Mouse (Mus musculus) hindbrain, embryonic 15.5 days (tissue): ENCODE measurements at regions not wholly inside any gene's neighbourhood (a gene's known extent, or its start where the extent isn't known, plus 50 kb on each side); places are given as distances from the start of the nearest gene placed in this dataset.

Source experiments
- ATAC-seq: fragments of 200-750 bp; cut with Nextera tagmentation; 2 replicates; pipeline ENCODE4 v1.8.0; 2017; ENCODE audit warnings: low read depth, moderate number of reproducible peaks, moderate TSS enrichment; ENCODE audit not compliant: low FRiP score
- H3K27ac ChIP-seq: fragments of 300-500 bp; sonication (generic); replicated peaks from 2 replicates; pipeline ENCODE4 v1.5.1; 2015; ENCODE audit warnings: mild to moderate bottlenecking, inconsistent platforms
- H3K27me3 ChIP-seq: fragments of 300-500 bp; sonication (generic); 2 replicates; pipeline ENCODE4 v1.6.1; 2015; ENCODE audit warnings: control low read depth, inconsistent platforms
- H3K36me3 ChIP-seq: fragments of 300-500 bp; sonication (generic); 2 replicates; pipeline ENCODE4 v1.6.1; 2015; ENCODE audit warnings: control low read depth, inconsistent platforms
- H3K4me1 ChIP-seq: fragments of 300-500 bp; sonication (generic); replicated peaks from 2 replicates; pipeline ENCODE4 v1.6.1; 2015; ENCODE audit warnings: control low read depth, inconsistent platforms
- H3K4me2 ChIP-seq: fragments of 300-500 bp; sonication (generic); 2 replicates; pipeline ENCODE4 v1.6.1; 2015; ENCODE audit warnings: moderate library complexity, mild to moderate bottlenecking, inconsistent platforms
- H3K4me3 ChIP-seq: fragments of 300-500 bp; sonication (generic); 2 replicates; pipeline ENCODE4 v1.5.1; 2015; ENCODE audit warnings: mild to moderate bottlenecking, inconsistent platforms
- H3K9ac ChIP-seq: fragments of 300-500 bp; sonication (generic); 2 replicates; pipeline ENCODE4 v1.6.1; 2015; ENCODE audit warnings: inconsistent platforms
- H3K9me3 ChIP-seq: fragments of 300-500 bp; sonication (generic); 2 replicates; pipeline ENCODE4 v1.6.1; 2016; ENCODE audit warnings: control low read depth, inconsistent platforms
- WGBS: fragments of 180-500 bp; shearing (Covaris S2); methylation state at CpG from one replicate; pipeline ENCODE4 v1.1.7; 2015; 5-methylcytosine and 5-hydroxymethylcytosine counted together

DNA sequence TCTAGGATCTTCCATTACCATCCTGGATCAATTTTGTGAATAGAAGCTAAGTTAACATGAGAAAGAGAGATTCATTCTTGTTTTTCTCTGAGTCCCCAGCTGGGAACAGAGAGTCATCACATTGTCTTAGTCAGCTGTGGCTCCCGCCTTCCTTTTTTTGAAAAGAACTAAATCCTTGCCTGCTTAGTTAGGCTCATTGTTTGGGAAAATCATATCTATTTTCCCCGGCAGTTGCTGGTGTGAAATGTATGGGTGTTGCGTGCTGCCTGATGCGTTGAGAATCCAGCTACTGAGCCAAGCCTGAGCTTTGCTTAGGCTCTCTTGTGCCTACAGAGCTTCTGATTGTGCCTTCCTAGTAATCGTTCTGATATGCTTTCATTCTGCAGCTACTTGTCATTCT is 66.3 kb downstream of the Fam50b start:
- H3K36me3 ChIP-seq: no peaks in the 10 kb centered on the region
- H3K27ac ChIP-seq: no peak overlapping the region
- no peaks in the 10 kb centered on the region for H3K9me3 ChIP-seq
- no peaks in the 10 kb centered on the region for H3K4me1 ChIP-seq
- ATAC-seq: no peak
- 65% methylated on average over 5 of the region's 5 CpGs for WGBS
- no peak overlapping the region for H3K4me2 ChIP-seq
- H3K9ac ChIP-seq: no peak overlapping the region
- no peaks in the 10 kb centered on the region for H3K27me3 ChIP-seq
- H3K4me3 ChIP-seq: no peak overlapping the region

GRCm38 (mm10) chr13:34806532-34807092 is 68.5 kb upstream of the Prpf4b start:
- H3K27ac ChIP-seq: 0 out of 2 replicates have a peak overlapping the region, but pooled peaks have one; percentile 49
- H3K9ac ChIP-seq: no peak overlapping the region
- H3K27me3 ChIP-seq: no peaks in the 10 kb centered on the region
- no peaks in the 10 kb centered on the region for H3K9me3 ChIP-seq
- 35% methylated on average over 9 of the region's 9 CpGs for WGBS
- H3K4me3 ChIP-seq: no peak overlapping the region
- H3K4me2 ChIP-seq: no peak overlapping the region
- H3K36me3 ChIP-seq: no peaks in the 10 kb centered on the region
- H3K4me1 ChIP-seq: peaks cover 10% of the 10 kb centered on the region; the same call in 1 of the 2 replicates
- no peak for ATAC-seq

DNA sequence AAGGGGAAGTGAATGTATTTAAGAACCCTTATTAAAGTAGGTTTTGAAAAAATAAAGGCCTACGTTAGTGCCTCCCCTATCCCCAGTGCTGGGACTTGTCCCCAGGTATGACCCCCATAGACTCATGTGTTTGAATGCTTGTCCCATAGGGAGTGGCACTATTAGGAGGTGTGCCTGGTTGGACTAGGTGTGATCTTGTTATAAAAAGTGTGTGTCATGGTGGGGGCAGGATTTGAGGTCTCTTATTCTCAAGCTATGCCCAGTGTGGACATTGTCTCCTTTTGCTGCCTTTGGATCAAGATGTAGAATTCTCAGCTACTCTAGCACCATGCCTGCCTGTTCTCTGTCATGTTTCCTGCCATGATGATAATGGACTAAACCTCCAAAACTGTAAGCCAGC is 65.6 kb upstream of the Prpf4b start:
- no peak for ATAC-seq
- Histone ChIP-seq H3K4me3 (no peak overlapping the region), H3K27ac (no peak overlapping the region), H3K27me3 (no peaks in the 10 kb centered on the region), H3K9me3 (no peaks in the 10 kb centered on the region), H3K4me1 (peaks cover 15% of the 10 kb centered on the region), H3K36me3 (no peaks in the 10 kb centered on the region), H3K9ac (no peak overlapping the region), H3K4me2 (no peak overlapping the region)
- WGBS: 97% methylated on average over 1 of the region's 1 CpGs

DNA sequence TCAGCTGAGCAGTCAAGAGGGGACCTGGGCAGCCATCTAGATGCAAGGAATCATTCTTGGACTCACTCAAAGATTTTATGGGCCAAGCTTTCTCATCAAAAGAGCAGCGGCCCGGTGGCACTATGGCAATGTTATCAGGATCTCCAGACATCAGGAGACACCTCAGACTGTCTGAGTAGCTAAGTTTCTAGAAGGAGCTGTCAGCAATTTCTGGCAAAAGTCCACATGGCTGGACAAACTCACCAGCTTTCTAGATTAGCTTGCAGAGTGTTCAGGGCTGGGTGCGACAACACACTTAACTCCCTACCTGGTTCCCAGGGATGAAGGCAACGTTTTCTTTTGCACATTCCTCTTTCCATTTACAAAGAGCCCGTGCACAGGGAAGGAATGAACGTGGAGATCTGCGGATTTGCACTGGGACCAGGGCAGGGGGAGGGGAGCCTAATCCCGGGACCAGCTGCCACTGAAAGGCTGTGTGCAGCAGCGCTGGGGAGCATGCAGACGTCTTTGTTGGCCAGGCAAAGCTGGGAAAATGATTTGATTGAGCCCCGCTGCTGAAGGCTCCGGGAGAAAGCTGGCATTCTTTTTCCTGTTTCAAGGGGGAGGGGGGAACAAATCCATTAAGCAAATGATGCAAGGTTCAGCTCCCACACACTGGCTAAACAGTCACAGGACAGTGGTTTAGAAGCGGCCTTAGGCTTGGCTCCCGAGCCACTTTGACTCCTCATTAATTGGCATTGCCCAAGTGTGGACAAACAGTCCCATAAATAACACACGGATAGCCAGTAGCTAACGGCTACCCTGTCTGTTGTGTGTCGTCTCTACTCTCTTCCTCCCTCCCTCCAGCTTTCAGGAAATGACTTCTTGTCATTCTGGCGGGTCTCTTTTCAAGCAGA is 60.7 kb upstream of the Prpf4b start:
- H3K27me3 ChIP-seq: no peaks in the 10 kb centered on the region
- WGBS: 10% methylated on average over 18 of the region's 18 CpGs
- H3K4me1 ChIP-seq: peaks cover 13% of the 10 kb centered on the region
- no peaks in the 10 kb centered on the region for H3K9me3 ChIP-seq
- H3K4me3 ChIP-seq: no peak overlapping the region
- no peaks in the 10 kb centered on the region for H3K36me3 ChIP-seq
- H3K27ac ChIP-seq: peak overlapping the region; percentile 71
- H3K9ac ChIP-seq: no peak overlapping the region
- H3K4me2 ChIP-seq: peak overlapping the region; percentile 40
- ATAC-seq: peak; percentile 94

DNA sequence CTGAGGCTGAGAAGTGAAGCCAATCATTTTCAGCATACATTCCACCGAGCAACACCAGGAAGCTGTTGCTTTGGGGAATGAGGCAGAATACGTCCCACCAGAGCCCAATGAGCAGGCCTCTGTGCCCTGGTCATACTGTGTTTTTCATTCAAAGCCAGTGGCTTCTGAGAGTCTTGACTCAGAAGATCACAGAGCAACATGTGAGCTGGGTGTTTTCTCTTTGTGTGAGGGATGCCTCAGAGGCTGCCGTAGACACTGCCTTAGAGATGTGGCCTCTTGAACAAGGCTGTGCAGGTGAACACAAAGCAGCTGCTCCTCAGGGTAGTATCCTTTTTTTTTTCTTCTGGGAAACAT is 60.1 kb upstream of the Prpf4b start:
- no peaks in the 10 kb centered on the region for H3K27me3 ChIP-seq

GRCm38 (mm10) chr13:34818211-34818610 is 56.9 kb upstream of the Prpf4b start:
- H3K4me3 ChIP-seq: no peak overlapping the region
- no peaks in the 10 kb centered on the region for H3K36me3 ChIP-seq
- H3K27me3 ChIP-seq: no peaks in the 10 kb centered on the region
- no peaks in the 10 kb centered on the region for H3K9me3 ChIP-seq
- H3K4me1 ChIP-seq: peaks cover 13% of the 10 kb centered on the region
- H3K9ac ChIP-seq: no peak overlapping the region
- no peak overlapping the region for H3K27ac ChIP-seq
- ATAC-seq: no peak
- 83% methylated on average over 5 of the region's 5 CpGs for WGBS
- H3K4me2 ChIP-seq: no peak overlapping the region

More for the DNA sequence above, 60.1 kb upstream of the Prpf4b start:
- H3K9ac ChIP-seq: no peak overlapping the region
- peaks cover 13% of the 10 kb centered on the region for H3K4me1 ChIP-seq
- H3K4me3 ChIP-seq: no peak overlapping the region
- no peaks in the 10 kb centered on the region for H3K36me3 ChIP-seq
- H3K27ac ChIP-seq: peak overlapping the region; percentile 71
- ATAC-seq: peak; percentile 42; the same call in 1 of the 2 replicates
- 15% methylated on average over 3 of the region's 3 CpGs for WGBS
- no peaks in the 10 kb centered on the region for H3K9me3 ChIP-seq
- peak overlapping the region; percentile 40 for H3K4me2 ChIP-seq

- H3K36me3 ChIP-seq: no peaks in the 10 kb centered on the region
- 55% methylated on average over 4 of the region's 4 CpGs for WGBS
- no peaks in the 10 kb centered on the region for H3K4me1 ChIP-seq
- H3K9me3 ChIP-seq: no peaks in the 10 kb centered on the region
- no peak overlapping the region for H3K4me3 ChIP-seq
- no peak overlapping the region for H3K27ac ChIP-seq
- no peak for ATAC-seq
- H3K9ac ChIP-seq: no peak overlapping the region
- no peak overlapping the region for H3K4me2 ChIP-seq
- no peaks in the 10 kb centered on the region for H3K27me3 ChIP-seq
These were observed 54.7 kb upstream of the Prpf4b start for GRCm38 (mm10) chr13:34820423-34820822.

GRCm38 (mm10) chr13:34821946-34822345 is 53.2 kb upstream of the Prpf4b start:
- no peak overlapping the region for H3K4me3 ChIP-seq
- H3K9ac ChIP-seq: no peak overlapping the region
- H3K36me3 ChIP-seq: no peaks in the 10 kb centered on the region
- H3K27ac ChIP-seq: no peak overlapping the region
- no peaks in the 10 kb centered on the region for H3K27me3 ChIP-seq
- ATAC-seq: no peak
- H3K4me1 ChIP-seq: no peaks in the 10 kb centered on the region
- no peak overlapping the region for H3K4me2 ChIP-seq
- H3K9me3 ChIP-seq: no peaks in the 10 kb centered on the region
- 83% methylated on average over 3 of the region's 3 CpGs for WGBS

GRCm38 (mm10) chr13:34824157-34824556 is 50.9 kb upstream of the Prpf4b start:
- no peak for ATAC-seq
- no peaks in the 10 kb centered on the region for H3K9me3 ChIP-seq
- H3K27me3 ChIP-seq: no peaks in the 10 kb centered on the region
- no peak overlapping the region for H3K4me3 ChIP-seq
- H3K27ac ChIP-seq: no peak overlapping the region
- WGBS: 95% methylated on average over 1 of the region's 1 CpGs
- no peak overlapping the region for H3K4me2 ChIP-seq
- H3K36me3 ChIP-seq: no peaks in the 10 kb centered on the region
- H3K4me1 ChIP-seq: no peaks in the 10 kb centered on the region
- H3K9ac ChIP-seq: no peak overlapping the region
